ENCODE assay signal across 9 mouse cellular contexts in genomic region chr15:103315011-103315502, GRCm38 (mm10). TPM values are rescaled to one million over a fixed set of nuclear protein-coding genes. Genes with fewer than 3 reads are reported as not detected.
DNase-seq lines count a peak whose midpoint lies in the region; ATAC-seq and TF ChIP-seq lines count a peak whose summit lies in the region.
"Had no signal": no experiment of that assay in that cellular context is flagged by ENCODE, and none has a peak within 500 bp of the region (broad histone marks: within the 10 kb centered on the region; RNA-seq: fewer than 3 reads in every experiment).

No protein-coding gene starts in this region.

- peak; percentile 94 for TF ChIP-seq CTCF in gastrocnemius, adult 2 months (IDR thresholded peaks at IDR 0.05)

- H3K4me1 ChIP-seq in hindbrain, embryonic 15.5 days (replicated peaks): peaks cover 31% of the 10 kb centered on the region
- peaks cover 23% of the 10 kb centered on the region for H3K4me1 ChIP-seq in limb, embryonic 12.5 days (replicated peaks)
- peaks cover 22% of the 10 kb centered on the region for H3K4me1 ChIP-seq in midbrain, embryonic 12.5 days

- peak overlapping the region; percentile 51 for H3K4me2 ChIP-seq in hindbrain, embryonic 15.5 days
- peak overlapping the region; percentile 62 for H3K4me2 ChIP-seq in limb, embryonic 12.5 days
- peak overlapping the region; percentile 54 for H3K4me2 ChIP-seq in midbrain, embryonic 12.5 days (replicated peaks)

- peak overlapping the region; percentile 29; the same call in 1 of the 2 replicates for H3K9ac ChIP-seq in hindbrain, embryonic 15.5 days
- H3K9ac ChIP-seq in limb, embryonic 12.5 days (replicated peaks): peak overlapping the region; percentile 59
- peak overlapping the region; percentile 50 for H3K9ac ChIP-seq in midbrain, embryonic 12.5 days (replicated peaks)

- intact Hi-C loops in gastrocnemius, adult 2 months (cut with DNase I): loop anchor here (10.0 kb wide), 1 partner anchor 560 kb away; no protein-coding TSS in a partner anchor

- H3K4me3 ChIP-seq in gastrocnemius, adult 2 months: peak overlapping the region; percentile 67
- peak overlapping the region; percentile 15 for H3K4me3 ChIP-seq in hindbrain, embryonic 15.5 days
- H3K4me3 ChIP-seq in limb, embryonic 12.5 days (replicated peaks): peak overlapping the region; percentile 30
- H3K4me3 ChIP-seq in midbrain, embryonic 12.5 days: peak overlapping the region; percentile 24

- WGBS in hindbrain, embryonic 15.5 days: 4% methylated on average over 18 of the region's 18 CpGs
- 3% methylated on average over 18 of the region's 18 CpGs for WGBS in limb, embryonic 12.5 days
- 1% methylated on average over 18 of the region's 18 CpGs for WGBS in midbrain, embryonic 12.5 days

- ATAC-seq in hindbrain, embryonic 15.5 days (ENCODE audit: low FRiP score, low read depth): peak; percentile 66
- ATAC-seq in limb, embryonic 12.5 days (ENCODE audit: insufficient number of reproducible peaks, insufficient read depth, low FRiP score, low TSS enrichment, low read depth): peak; percentile 75
- ATAC-seq in midbrain, embryonic 12.5 days (ENCODE audit: low FRiP score, low read depth): peak; percentile 83

- peaks cover 30% of the 10 kb centered on the region for H3K36me3 ChIP-seq in hindbrain, embryonic 15.5 days
- peaks cover 44% of the 10 kb centered on the region for H3K36me3 ChIP-seq in limb, embryonic 12.5 days
- peaks cover 44% of the 10 kb centered on the region for H3K36me3 ChIP-seq in midbrain, embryonic 12.5 days

- no peaks in the 10 kb centered on the region for H3K9me3 ChIP-seq in hindbrain, embryonic 15.5 days
- H3K9me3 ChIP-seq in limb, embryonic 12.5 days: no peaks in the 10 kb centered on the region
- H3K9me3 ChIP-seq in midbrain, embryonic 12.5 days: no peaks in the 10 kb centered on the region

- no peaks in the 10 kb centered on the region for H3K27me3 ChIP-seq in hindbrain, embryonic 15.5 days
- H3K27me3 ChIP-seq in limb, embryonic 12.5 days: 0 out of 2 replicates have a peak, but pooled peaks cover 6% of the 10 kb centered on the region
- H3K27me3 ChIP-seq in midbrain, embryonic 12.5 days: peaks cover 7% of the 10 kb centered on the region

- peak overlapping the region; percentile 78 for H3K27ac ChIP-seq in gastrocnemius, adult 2 months
- 0 out of 2 replicates have a peak overlapping the region, but pooled peaks have one; percentile 20 for H3K27ac ChIP-seq in hindbrain, embryonic 15.5 days (replicated peaks)
- H3K27ac ChIP-seq in limb, embryonic 12.5 days: no peak overlapping the region
- peak overlapping the region; percentile 70 for H3K27ac ChIP-seq in midbrain, embryonic 12.5 days (replicated peaks)

- peak; percentile 72 to 77 for DNase-seq in right cerebral cortex, postnatal 10 days (ENCODE audit: low spot score in 2 of 2)
- no peak for DNase-seq in right cerebral cortex, postnatal 25 days
- peak; percentile 85 to 89 for DNase-seq in cerebellum, postnatal 14 days
- DNase-seq in gastrocnemius, adult 2 months: peak; percentile 89
- DNase-seq in testis, postnatal 10 days (ENCODE audit: low spot score): peak; percentile 89

RNA-seq across cellular contexts. Expression of gene Gpr84, which starts 4.6 kb away (rescaled TPM):
- total RNA-seq in gastrocnemius, adult 2 months (2021): not detected
- polyA plus RNA-seq in hindbrain, embryonic 15.5 days (2015; fragmentation: Nextera tagmentation; extraction: Ambion mirVana): 0.41 and 0.44 TPM in 2 replicates
- 0.31 and 0.44 TPM in 2 replicates for polyA plus RNA-seq in limb, embryonic 12.5 days (2016; fragmentation: Nextera tagmentation; extraction: Ambion mirVana)
- polyA plus RNA-seq in midbrain, embryonic 12.5 days (2016; fragmentation: Nextera tagmentation; extraction: Ambion mirVana): 0.10 and 0.20 TPM in 2 replicates

RNA-seq across cellular contexts. Expression of gene Zfp385a, which starts 24.8 kb away (rescaled TPM):
- 10 to 100 TPM in 1 of 2 experiments, 1 to 10 TPM in 1; 8.0 to 13.0 TPM for total RNA-seq in gastrocnemius, adult 2 months (2021)
- polyA plus RNA-seq in hindbrain, embryonic 15.5 days (2015; fragmentation: Nextera tagmentation; extraction: Ambion mirVana): 22.6 and 26.6 TPM in 2 replicates
- polyA plus RNA-seq in limb, embryonic 12.5 days (2016; fragmentation: Nextera tagmentation; extraction: Ambion mirVana): 11.2 and 13.3 TPM in 2 replicates
- 19.6 and 20.8 TPM in 2 replicates for polyA plus RNA-seq in midbrain, embryonic 12.5 days (2016; fragmentation: Nextera tagmentation; extraction: Ambion mirVana)

RNA-seq across cellular contexts. Expression of gene Copz1, which starts 42.5 kb away (rescaled TPM):
- total RNA-seq in gastrocnemius, adult 2 months (2021): 10 to 100 TPM; 38.5 to 41.4 TPM
- polyA plus RNA-seq in hindbrain, embryonic 15.5 days (2015; fragmentation: Nextera tagmentation; extraction: Ambion mirVana): 200 and 208 TPM in 2 replicates
- 252 and 259 TPM in 2 replicates for polyA plus RNA-seq in limb, embryonic 12.5 days (2016; fragmentation: Nextera tagmentation; extraction: Ambion mirVana)
- 232 and 235 TPM in 2 replicates for polyA plus RNA-seq in midbrain, embryonic 12.5 days (2016; fragmentation: Nextera tagmentation; extraction: Ambion mirVana)

RNA-seq across cellular contexts. Expression of gene Itga5, which starts 51.5 kb away (rescaled TPM):
- 1 to 10 TPM; 5.0 to 10.0 TPM for total RNA-seq in gastrocnemius, adult 2 months (2021)
- 7.4 and 7.9 TPM in 2 replicates for polyA plus RNA-seq in hindbrain, embryonic 15.5 days (2015; fragmentation: Nextera tagmentation; extraction: Ambion mirVana)
- 45.1 and 50.5 TPM in 2 replicates for polyA plus RNA-seq in limb, embryonic 12.5 days (2016; fragmentation: Nextera tagmentation; extraction: Ambion mirVana)
- 19.0 and 21.2 TPM in 2 replicates for polyA plus RNA-seq in midbrain, embryonic 12.5 days (2016; fragmentation: Nextera tagmentation; extraction: Ambion mirVana)

RNA-seq across cellular contexts. Expression of gene Nfe2, which starts 56.9 kb away (rescaled TPM):
- not detected for total RNA-seq in gastrocnemius, adult 2 months (2021)
- 0.58 and 0.89 TPM in 2 replicates for polyA plus RNA-seq in hindbrain, embryonic 15.5 days (2015; fragmentation: Nextera tagmentation; extraction: Ambion mirVana)
- 4.6 and 4.7 TPM in 2 replicates for polyA plus RNA-seq in limb, embryonic 12.5 days (2016; fragmentation: Nextera tagmentation; extraction: Ambion mirVana)
- polyA plus RNA-seq in midbrain, embryonic 12.5 days (2016; fragmentation: Nextera tagmentation; extraction: Ambion mirVana): 3.4 and 3.8 TPM in 2 replicates
- total RNA-seq: left cerebral cortex, postnatal 25 days had no signal

Comparison
In these comparisons a context has a peak if more than half of its experiments do, and no peak if none do; other contexts are left out.
1. H3K4me3 ChIP-seq: peak in every context shown above with its lines; median percentile 67 in gastrocnemius, adult 2 months; 30 in limb, embryonic 12.5 days; 24 in midbrain, embryonic 12.5 days; 15 in hindbrain, embryonic 15.5 days.